Mouse (Mus musculus): Measurements from ENCODE around the gene Slc9a3r2. TPM values are rescaled to one million over a fixed set of nuclear protein-coding genes. Genes with fewer than 3 reads are reported as not detected.

The Slc9a3r2 gene
- polyA plus RNA-seq, 1 experiment from 2014 or later, result 10.8 TPM

- Histone ChIP-seq H3K9me3 (replicated peaks) (no peaks in the 10 kb centered on the region), H3K9ac (no peak overlapping the region), H3K4me2 (no peak overlapping the region), H3K27ac (replicated peaks) (no peak overlapping the region), H3K4me3 (replicated peaks) (no peak overlapping the region), H3K4me1 (replicated peaks) (peaks cover 31% of the 10 kb centered on the region), H3K36me3 (replicated peaks) (peaks cover 2% of the 10 kb centered on the region; the same call in 1 of the 2 replicates), H3K27me3 (no peaks in the 10 kb centered on the region)
- ATAC-seq (ENCODE audit: insufficient read depth), result no peak
- 76% methylated on average over 5 of the region's 5 CpGs for WGBS (ENCODE audit: insufficient replicate concordance)
These were observed 14.4 kb downstream of the Slc9a3r2 start for GRCm38 (mm10) chr17:24635694-24636093.

- Histone ChIP-seq H3K36me3 (replicated peaks) (peaks cover 9% of the 10 kb centered on the region), H3K4me2 (no peak overlapping the region), H3K9ac (no peak overlapping the region), H3K4me3 (replicated peaks) (no peak overlapping the region), H3K27ac (replicated peaks) (no peak overlapping the region), H3K27me3 (no peaks in the 10 kb centered on the region), H3K4me1 (replicated peaks) (peaks cover 31% of the 10 kb centered on the region), H3K9me3 (replicated peaks) (no peaks in the 10 kb centered on the region)
- ATAC-seq (ENCODE audit: insufficient read depth), result no peak
- WGBS (ENCODE audit: insufficient replicate concordance), result 62% methylated on average over 4 of the region's 4 CpGs
These were observed 15.1 kb downstream of the Slc9a3r2 start for GRCm38 (mm10) chr17:24635024-24635423.

- no peaks in the 10 kb centered on the region for H3K9me3 ChIP-seq (replicated peaks)
- WGBS (ENCODE audit: insufficient replicate concordance), result 86% methylated on average over 11 of the region's 11 CpGs
- H3K9ac ChIP-seq, result no peak overlapping the region
- ATAC-seq (ENCODE audit: insufficient read depth), result no peak
- H3K4me3 ChIP-seq (replicated peaks), result no peak overlapping the region
- H3K4me1 ChIP-seq (replicated peaks), result peaks cover 31% of the 10 kb centered on the region
- no peak overlapping the region for H3K27ac ChIP-seq (replicated peaks)
- H3K4me2 ChIP-seq, result no peak overlapping the region
- peaks cover 15% of the 10 kb centered on the region for H3K36me3 ChIP-seq (replicated peaks)
- H3K27me3 ChIP-seq, result no peaks in the 10 kb centered on the region
These were observed 16.3 kb downstream of the Slc9a3r2 start for GRCm38 (mm10) chr17:24633831-24634230.

DNA sequence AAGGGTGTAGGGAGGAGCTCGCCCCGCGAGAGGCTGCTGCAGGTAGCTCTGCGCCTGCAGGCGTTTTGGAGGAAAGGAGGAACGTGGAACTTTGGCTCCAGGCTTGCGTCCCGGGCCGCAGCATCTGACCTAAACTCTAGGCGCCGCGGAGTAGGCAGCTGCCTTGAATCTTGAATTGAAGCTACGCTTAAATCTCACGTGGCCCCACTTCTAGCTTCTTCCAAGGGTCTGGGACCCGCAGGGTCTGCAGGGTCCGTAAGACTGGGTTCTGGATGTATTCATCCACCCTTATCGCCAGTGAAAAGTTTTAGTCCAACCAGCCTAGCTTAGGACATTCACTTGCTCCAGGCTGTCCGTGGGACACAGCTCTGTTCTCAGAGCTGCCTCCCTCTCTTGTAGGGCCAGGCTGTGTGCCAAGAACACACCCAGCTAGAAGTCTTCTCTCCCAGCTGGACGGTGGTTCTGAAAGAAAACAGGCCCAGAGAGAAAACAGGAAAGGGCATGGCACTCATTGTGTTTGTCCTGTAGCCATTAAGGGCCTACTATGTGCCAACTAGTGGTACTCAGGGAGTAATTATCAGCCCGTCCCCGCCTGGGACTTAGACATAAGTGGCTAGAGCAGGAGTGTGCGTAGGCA, 17.2 kb downstream of the Slc9a3r2 start:
- Histone ChIP-seq H3K4me3 (replicated peaks) (peak overlapping the region; percentile 70), H3K27me3 (no peaks in the 10 kb centered on the region), H3K9ac (peak overlapping the region; percentile 62), H3K4me2 (peak overlapping the region; percentile 90), H3K36me3 (replicated peaks) (peaks cover 21% of the 10 kb centered on the region), H3K9me3 (replicated peaks) (no peaks in the 10 kb centered on the region), H3K4me1 (replicated peaks) (peaks cover 36% of the 10 kb centered on the region), H3K27ac (replicated peaks) (peak overlapping the region; percentile 69)
- peak; percentile 32 for ATAC-seq (ENCODE audit: insufficient read depth)
- 11% methylated on average over 22 of the region's 22 CpGs for WGBS (ENCODE audit: insufficient replicate concordance)

- Histone ChIP-seq H3K27me3 (no peaks in the 10 kb centered on the region), H3K9me3 (replicated peaks) (no peaks in the 10 kb centered on the region), H3K9ac (peak within 1 kb of the TSS; percentile 62), H3K4me1 (replicated peaks) (peaks cover 36% of the 10 kb centered on the region), H3K27ac (replicated peaks) (peak within 1 kb of the TSS; percentile 69), H3K4me3 (replicated peaks) (peak within 1 kb of the TSS; percentile 70), H3K36me3 (replicated peaks) (peaks cover 28% of the 10 kb centered on the region), H3K4me2 (peak within 1 kb of the TSS; percentile 90)
- WGBS (ENCODE audit: insufficient replicate concordance), result 2% methylated on average over 51 of the region's 51 CpGs
- peak; percentile 73 for ATAC-seq (ENCODE audit: insufficient read depth)
These were observed 17.8 kb downstream of the Slc9a3r2 start, which contains the start of the genes Tsc2 and Nthl1 for GRCm38 (mm10) chr17:24632167-24632812. TSS of gene Tsc2 (minus strand) at chr17:24632630. TSS of gene Nthl1 (plus strand) at chr17:24632680.

DNA sequence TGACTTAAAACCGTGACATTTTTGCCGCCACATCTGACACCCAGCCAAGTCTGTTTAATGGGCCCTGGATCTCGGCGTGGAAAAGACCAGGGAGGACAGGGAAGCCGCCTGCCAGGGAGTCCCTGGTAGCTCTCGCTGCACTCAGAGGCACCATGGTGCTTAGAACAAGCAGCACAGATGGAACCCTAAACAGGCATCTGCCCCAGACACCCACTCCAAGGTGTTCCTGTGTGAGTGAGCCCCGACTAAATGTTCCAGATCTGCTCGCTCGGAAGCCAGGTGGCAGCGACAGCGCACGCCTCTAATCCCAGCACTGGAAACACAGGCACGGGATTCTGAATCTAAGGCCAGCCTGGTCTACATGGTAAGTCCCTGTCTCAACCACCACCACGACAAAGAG, 20.1 kb downstream of the Slc9a3r2 start:
- Histone ChIP-seq H3K4me1 (replicated peaks) (peaks cover 30% of the 10 kb centered on the region), H3K36me3 (replicated peaks) (peaks cover 48% of the 10 kb centered on the region), H3K4me2 (no peak overlapping the region), H3K27ac (replicated peaks) (no peak overlapping the region), H3K4me3 (replicated peaks) (no peak overlapping the region), H3K9ac (no peak overlapping the region), H3K27me3 (no peaks in the 10 kb centered on the region), H3K9me3 (replicated peaks) (no peaks in the 10 kb centered on the region)
- WGBS (ENCODE audit: insufficient replicate concordance), result 76% methylated on average over 14 of the region's 14 CpGs
- no peak for ATAC-seq (ENCODE audit: insufficient read depth)

DNA sequence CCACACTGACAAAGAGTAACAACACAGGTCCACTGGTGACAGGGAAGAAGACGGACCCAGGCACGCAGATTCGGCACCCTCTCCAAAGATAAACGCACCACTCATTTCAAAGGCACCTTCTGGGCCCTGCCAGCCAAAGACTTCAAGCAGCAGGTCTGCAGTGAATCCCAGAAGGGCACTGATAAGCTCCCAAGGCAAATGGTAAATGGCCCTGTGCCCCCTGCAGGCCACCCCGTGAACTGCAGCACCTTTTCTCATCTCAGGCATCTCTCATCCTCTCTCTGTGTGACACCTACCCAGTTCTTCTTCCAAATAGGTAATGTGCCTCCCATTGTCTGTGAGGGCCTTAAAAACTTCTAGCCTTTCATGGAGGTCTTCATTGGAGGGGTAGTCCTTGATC, 21.5 kb downstream of the Slc9a3r2 start:
- no peak overlapping the region for H3K9ac ChIP-seq
- peaks cover 62% of the 10 kb centered on the region for H3K36me3 ChIP-seq (replicated peaks)
- no peak overlapping the region for H3K27ac ChIP-seq (replicated peaks)
- no peak overlapping the region for H3K4me3 ChIP-seq (replicated peaks)
- H3K4me1 ChIP-seq (replicated peaks), result peaks cover 26% of the 10 kb centered on the region
- ATAC-seq (ENCODE audit: insufficient read depth), result no peak
- 10% methylated on average over 5 of the region's 5 CpGs for WGBS (ENCODE audit: insufficient replicate concordance)
- no peaks in the 10 kb centered on the region for H3K9me3 ChIP-seq (replicated peaks)
- no peaks in the 10 kb centered on the region for H3K27me3 ChIP-seq
- no peak overlapping the region for H3K4me2 ChIP-seq

DNA sequence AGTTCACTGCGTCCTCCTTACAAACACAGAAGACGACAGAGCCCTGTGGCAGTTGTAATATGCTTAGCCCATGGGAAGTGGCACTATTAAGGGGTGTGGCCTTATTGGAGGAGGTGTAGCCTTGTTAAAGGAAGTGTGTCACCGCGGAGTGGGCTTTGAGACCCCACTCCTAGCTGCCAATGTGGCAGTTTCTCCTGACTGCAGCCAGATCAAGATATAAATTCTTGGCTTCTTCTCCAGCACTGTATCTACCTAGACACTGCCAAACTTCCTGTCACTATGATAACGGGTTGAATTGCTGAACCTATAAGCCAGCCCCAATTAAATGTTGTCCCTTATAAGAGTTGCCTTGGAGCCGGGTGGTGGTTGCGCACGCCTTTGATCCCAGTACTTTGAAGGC, 24.7 kb downstream of the Slc9a3r2 start:
- Histone ChIP-seq H3K4me1 (replicated peaks) (peaks cover 4% of the 10 kb centered on the region), H3K27ac (replicated peaks) (no peak overlapping the region), H3K27me3 (no peaks in the 10 kb centered on the region), H3K9ac (no peak overlapping the region), H3K36me3 (replicated peaks) (peaks cover 89% of the 10 kb centered on the region), H3K9me3 (replicated peaks) (no peaks in the 10 kb centered on the region), H3K4me2 (no peak overlapping the region), H3K4me3 (replicated peaks) (no peak overlapping the region)
- ATAC-seq (ENCODE audit: insufficient read depth), result no peak
- WGBS (ENCODE audit: insufficient replicate concordance), result 83% methylated on average over 8 of the region's 8 CpGs

DNA sequence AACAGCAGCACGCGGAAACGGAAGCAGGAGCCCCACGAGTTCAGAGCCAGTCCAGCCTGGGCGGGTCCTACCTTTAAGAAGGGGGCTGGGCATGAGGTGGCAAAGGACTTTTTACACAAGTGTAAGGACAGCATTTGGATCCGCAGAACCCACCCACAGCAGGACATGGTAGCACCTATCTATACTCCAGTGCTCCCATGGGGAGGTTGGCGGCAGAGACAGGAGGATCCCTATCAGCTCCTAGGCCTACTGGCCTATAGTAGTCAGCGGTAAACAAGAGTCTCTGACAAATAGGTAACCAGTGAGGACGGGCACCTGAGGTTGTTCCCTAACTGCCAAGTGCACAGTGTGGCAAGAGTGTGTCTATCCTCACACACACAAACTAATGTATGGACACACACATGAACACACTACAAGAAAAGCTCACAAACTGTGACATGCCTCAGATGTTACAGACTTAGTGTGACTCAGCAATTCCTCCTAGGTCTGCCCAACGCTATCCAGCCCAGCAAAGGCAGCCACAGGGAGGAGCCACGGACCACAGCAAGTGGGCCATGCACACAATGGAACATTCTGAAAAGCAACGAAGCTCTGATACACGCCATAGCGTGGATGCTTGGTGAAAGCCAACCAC, 32.4 kb downstream of the Slc9a3r2 start:
- Histone ChIP-seq H3K4me3 (replicated peaks) (peak overlapping the region; percentile 7; the same call in 1 of the 2 replicates), H3K27me3 (no peaks in the 10 kb centered on the region), H3K36me3 (replicated peaks) (peaks cover 81% of the 10 kb centered on the region), H3K9ac (peak overlapping the region; percentile 38), H3K4me1 (replicated peaks) (peaks cover 29% of the 10 kb centered on the region), H3K27ac (replicated peaks) (peak overlapping the region; percentile 87), H3K9me3 (replicated peaks) (no peaks in the 10 kb centered on the region), H3K4me2 (peak overlapping the region; percentile 55)
- 31% methylated on average over 14 of the region's 14 CpGs for WGBS (ENCODE audit: insufficient replicate concordance)
- peak; percentile 96 for ATAC-seq (ENCODE audit: insufficient read depth)

DNA sequence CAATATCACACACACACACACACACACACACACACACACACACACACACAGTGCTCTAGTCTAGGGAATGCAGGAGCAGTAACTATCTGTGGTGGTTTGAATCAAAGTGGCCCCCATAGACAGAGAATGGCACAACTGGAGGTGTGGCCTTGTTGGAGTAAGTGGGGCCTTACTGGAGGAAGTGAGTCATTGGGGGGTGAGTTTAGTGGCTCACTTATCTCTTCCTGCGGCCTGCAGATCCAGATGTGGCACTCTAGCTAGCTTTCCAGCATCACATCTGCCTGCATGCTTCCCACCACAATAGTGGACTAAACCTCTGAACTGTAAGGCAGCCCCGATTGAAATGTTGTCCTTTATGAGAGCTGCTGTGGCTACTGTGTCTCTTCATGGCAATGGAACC, 39.4 kb downstream of the Slc9a3r2 start:
- Histone ChIP-seq H3K4me1 (replicated peaks) (peaks cover 47% of the 10 kb centered on the region), H3K4me2 (0 out of 2 replicates have a peak overlapping the region, but pooled peaks have one; percentile 0), H3K4me3 (replicated peaks) (no peak overlapping the region), H3K9ac (0 out of 2 replicates have a peak overlapping the region, but pooled peaks have one; percentile 0), H3K27ac (replicated peaks) (peak overlapping the region; percentile 90), H3K36me3 (replicated peaks) (peaks cover 54% of the 10 kb centered on the region), H3K27me3 (no peaks in the 10 kb centered on the region), H3K9me3 (replicated peaks) (no peaks in the 10 kb centered on the region)
- WGBS (ENCODE audit: insufficient replicate concordance), result 9% methylated on average over 2 of the region's 2 CpGs
- ATAC-seq (ENCODE audit: insufficient read depth), result peak; percentile 66

GRCm38 (mm10) chr17:24608874-24609273, 41.3 kb downstream of the Slc9a3r2 start:
- Histone ChIP-seq H3K27ac (replicated peaks) (peak overlapping the region; percentile 90), H3K36me3 (replicated peaks) (peaks cover 46% of the 10 kb centered on the region), H3K9me3 (replicated peaks) (no peaks in the 10 kb centered on the region), H3K4me2 (peak overlapping the region; percentile 48), H3K4me1 (replicated peaks) (peaks cover 61% of the 10 kb centered on the region), H3K9ac (peak overlapping the region; percentile 20; the same call in 1 of the 2 replicates), H3K27me3 (no peaks in the 10 kb centered on the region), H3K4me3 (replicated peaks) (no peak overlapping the region)
- WGBS (ENCODE audit: insufficient replicate concordance), result 25% methylated on average over 8 of the region's 8 CpGs
- ATAC-seq (ENCODE audit: insufficient read depth), result peak; percentile 89

Measured in liver, embryonic 15.5 days (tissue).